Mouse (Mus musculus) CH12.LX (cell line): ENCODE results near the gene Zfp944. TPM values are rescaled to one million over a fixed set of nuclear protein-coding genes. Genes with fewer than 3 reads are reported as not detected.
"Not testable (repeated sequence)": the region's sequence is repeated elsewhere in the genome, so short reads cannot be mapped to it uniquely, and the experiment has no call there.

Source experiments
- DNase-seq: peaks from one replicate; pipeline ENCODE4 v3.0.0-alpha.2; 2013; ENCODE audit errors: extremely low read depth
- H3K27ac ChIP-seq: 2 replicates; pipeline ENCODE4 v1.5.1; 2012; ENCODE audit warnings: low read depth, mild to moderate bottlenecking, control low read depth, moderate library complexity; ENCODE audit not compliant: insufficient read depth
- H3K27me3 ChIP-seq: replicated peaks from 2 replicates; pipeline ENCODE3; 2012; ENCODE audit warnings: inconsistent platforms
- H3K36me3 ChIP-seq, 2 experiments: replicated peaks in 1 of 2; 2 replicates each; pipeline versions ENCODE3 to v1.6.1; 2012; ENCODE audit warnings: inconsistent platforms in 1 of 2, low read length in 1 of 2, mild to moderate bottlenecking in 1 of 2, mixed read lengths in 1 of 2, moderate library complexity in 1 of 2; ENCODE audit not compliant: control insufficient read depth in 1 of 2, insufficient read depth in 1 of 2
- H3K4me1 ChIP-seq, 2 experiments: 2 replicates each; pipeline ENCODE4 v1.6.1; 2012; ENCODE audit warnings: inconsistent platforms in 1 of 2, moderate library complexity in 1 of 2; ENCODE audit not compliant: insufficient read depth in 2 of 2, control insufficient read depth in 1 of 2
- H3K4me2 ChIP-seq: 2 replicates; pipeline ENCODE4 v1.6.1; 2012; ENCODE audit warnings: low read depth, mild to moderate bottlenecking, control low read depth; ENCODE audit not compliant: poor library complexity, insufficient read depth, severe bottlenecking
- H3K4me3 ChIP-seq, 3 experiments: fragments of 150-350 bp in 1 of 3; sonication (generic) in 1 of 3; replicated peaks in 1 of 3; 2 replicates each; pipeline versions ENCODE3 to v1.5.1; 2011 to 2012; ENCODE audit warnings: low read depth in 2 of 3, low read length in 2 of 3, mild to moderate bottlenecking in 2 of 3, moderate library complexity in 2 of 3, control low read depth in 1 of 3, improper control_type of control experiment in 1 of 3, inconsistent platforms in 1 of 3, mixed read lengths in 1 of 3; ENCODE audit not compliant: poor library complexity in 1 of 3
- H3K79me2 ChIP-seq: replicated peaks from 2 replicates; pipeline ENCODE4 v1.6.1; 2012; ENCODE audit warnings: mild to moderate bottlenecking, moderate library complexity; ENCODE audit not compliant: control insufficient read depth, poor library complexity, insufficient read depth, severe bottlenecking; ENCODE audit errors: extremely low read depth
- H3K9ac ChIP-seq: 2 replicates; pipeline ENCODE4 v1.6.1; 2012; ENCODE audit warnings: low read depth, mild to moderate bottlenecking, control low read depth, moderate library complexity; ENCODE audit not compliant: insufficient read depth
- H3K9me3 ChIP-seq: replicated peaks from 2 replicates; pipeline ENCODE3; 2012; ENCODE audit warnings: low read length, inconsistent platforms, mixed read lengths
- BHLHE40 ChIP-seq: IDR thresholded peaks from 2 replicates; pipeline ENCODE4 v1.6.1; 2011; ENCODE audit warnings: mild to moderate bottlenecking, low read depth, low read length, improper control_type of control experiment
- CHD1 ChIP-seq: IDR thresholded peaks from 2 replicates; pipeline ENCODE4 v1.6.1; 2012; ENCODE audit warnings: low read depth, low read length, improper control_type of control experiment, inconsistent platforms
- CTCF ChIP-seq, 2 experiments: IDR thresholded peaks in 1 of 2; conservative IDR thresholded peaks in 1 of 2; 2 replicates each; pipeline ENCODE4 v1.5.1; 2011 to 2012; ENCODE audit warnings: low read depth in 2 of 2, low read length in 2 of 2, improper control_type of control experiment in 1 of 2, inconsistent platforms in 1 of 2, mild to moderate bottlenecking in 1 of 2, moderate library complexity in 1 of 2
- ELF1 ChIP-seq: IDR thresholded peaks from 2 replicates; pipeline ENCODE4 v1.6.1; 2014; ENCODE audit warnings: low read depth, mild to moderate bottlenecking, inconsistent platforms, low read length, improper control_type of control experiment
- IRF4 ChIP-seq: IDR thresholded peaks from 2 replicates; pipeline ENCODE4 v1.6.1; 2014; ENCODE audit warnings: low read depth, mild to moderate bottlenecking, inconsistent platforms, low read length, improper control_type of control experiment
- JUN ChIP-seq: IDR thresholded peaks from 2 replicates; pipeline ENCODE4 v1.6.1; 2011; ENCODE audit warnings: low read depth, mild to moderate bottlenecking, low read length, improper control_type of control experiment, moderate library complexity; ENCODE audit not compliant: insufficient read depth
- MAX ChIP-seq: IDR thresholded peaks from 2 replicates; pipeline ENCODE4 v1.6.1; 2011; ENCODE audit warnings: low read length, improper control_type of control experiment
- MAZ ChIP-seq: IDR thresholded peaks from 2 replicates; pipeline ENCODE4 v1.6.1; 2012; ENCODE audit warnings: low read depth, mild to moderate bottlenecking, inconsistent platforms, low read length, improper control_type of control experiment, moderate library complexity
- NELFE ChIP-seq: IDR thresholded peaks from 2 replicates; pipeline ENCODE4 v1.6.1; 2011; ENCODE audit warnings: low read depth, low read length, improper control_type of control experiment
- POLR2A ChIP-seq: IDR thresholded peaks from 2 replicates; pipeline ENCODE4 v1.6.1; 2011; ENCODE audit warnings: low read depth, mild to moderate bottlenecking, improper control_type of control experiment, low read length
- RAD21 ChIP-seq: IDR thresholded peaks from 2 replicates; pipeline ENCODE4 v1.6.1; 2011; ENCODE audit warnings: low read depth, mild to moderate bottlenecking, low read length, improper control_type of control experiment, moderate library complexity
- SIN3A ChIP-seq: IDR thresholded peaks from 2 replicates; pipeline ENCODE4 v1.6.1; 2012; ENCODE audit warnings: low read length, improper control_type of control experiment, inconsistent platforms
- SMC3 ChIP-seq: IDR thresholded peaks from 2 replicates; pipeline ENCODE4 v1.6.1; 2011; ENCODE audit warnings: low read depth, low read length, improper control_type of control experiment
- TBP ChIP-seq: conservative IDR thresholded peaks from 2 replicates; pipeline ENCODE4 v1.6.1; 2011; ENCODE audit warnings: low read depth, low read length, improper control_type of control experiment
- TCF12 ChIP-seq: IDR thresholded peaks from 2 replicates; pipeline ENCODE4 v1.6.1; 2014; ENCODE audit warnings: low read depth, mild to moderate bottlenecking, inconsistent platforms, low read length, improper control_type of control experiment
- UBTF ChIP-seq: IDR thresholded peaks from 2 replicates; pipeline ENCODE4 v1.6.1; 2012; ENCODE audit warnings: low read depth, mild to moderate bottlenecking, inconsistent platforms, low read length, improper control_type of control experiment, moderate library complexity
- USF1 ChIP-seq: IDR thresholded peaks from 2 replicates; pipeline ENCODE4 v1.6.1; 2014; ENCODE audit warnings: low read depth, mild to moderate bottlenecking, inconsistent platforms, low read length, improper control_type of control experiment
- USF2 ChIP-seq: conservative IDR thresholded peaks from 2 replicates; pipeline ENCODE4 v1.6.1; 2011; ENCODE audit warnings: low read depth, low read length, improper control_type of control experiment
- ZC3H11A ChIP-seq: IDR thresholded peaks from 2 replicates; pipeline ENCODE4 v1.6.1; 2012; ENCODE audit warnings: low read depth, mild to moderate bottlenecking, inconsistent platforms, low read length, improper control_type of control experiment
- ZMIZ1 ChIP-seq: IDR thresholded peaks from 2 replicates; pipeline ENCODE4 v1.6.1; 2012; ENCODE audit warnings: low read depth, mild to moderate bottlenecking, inconsistent platforms, low read length, improper control_type of control experiment
- dilution Hi-C: fragments of 300-500 bp; cut with MboI; formaldehyde crosslinking; loops from 2 replicates; pipeline ENCODE4 v1.14.3; 2020; ENCODE audit warnings: low sequenced_read_pairs; ENCODE audit not compliant: extremely low pct_unique_long_range_greater_than_20kb, extremely low pct_ligation_motif_present
- in situ Hi-C: fragments of 300-500 bp; cut with MboI; formaldehyde crosslinking; loops from 3 replicates; pipeline ENCODE4 v1.14.3; 2019; ENCODE audit warnings: low sequenced_read_pairs, low pct_ligation_motif_present, low pct_unique_long_range_greater_than_20kb, mixed read lengths
- polyA plus RNA-seq: library from polyadenylated mRNA; unstranded; fragments of >175 nt; gene quantifications from 2 replicates; pipeline ENCODE4 v1.2.1, GENCODE M21; 2012; ENCODE audit warnings: low read depth; ENCODE audit not compliant: insufficient read length
- total RNA-seq, 2 experiments: library from RNA; depleted of rRNA; stranded (reverse); fragments of 300-350 nt in 1 of 2; fragments of >200 nt in 1 of 2; gene quantifications; 2 replicates each; pipeline ENCODE4 v1.2.3; 2012 to 2014

Gene Zfp944
- total RNA-seq (2012; rRNA removed), result 2.6 and 3.9 TPM in 2 replicates
- 6.9 and 9.9 TPM in 2 replicates for total RNA-seq (2014; rRNA removed)
- 3.4 and 4.0 TPM in 2 replicates for polyA plus RNA-seq

DNA sequence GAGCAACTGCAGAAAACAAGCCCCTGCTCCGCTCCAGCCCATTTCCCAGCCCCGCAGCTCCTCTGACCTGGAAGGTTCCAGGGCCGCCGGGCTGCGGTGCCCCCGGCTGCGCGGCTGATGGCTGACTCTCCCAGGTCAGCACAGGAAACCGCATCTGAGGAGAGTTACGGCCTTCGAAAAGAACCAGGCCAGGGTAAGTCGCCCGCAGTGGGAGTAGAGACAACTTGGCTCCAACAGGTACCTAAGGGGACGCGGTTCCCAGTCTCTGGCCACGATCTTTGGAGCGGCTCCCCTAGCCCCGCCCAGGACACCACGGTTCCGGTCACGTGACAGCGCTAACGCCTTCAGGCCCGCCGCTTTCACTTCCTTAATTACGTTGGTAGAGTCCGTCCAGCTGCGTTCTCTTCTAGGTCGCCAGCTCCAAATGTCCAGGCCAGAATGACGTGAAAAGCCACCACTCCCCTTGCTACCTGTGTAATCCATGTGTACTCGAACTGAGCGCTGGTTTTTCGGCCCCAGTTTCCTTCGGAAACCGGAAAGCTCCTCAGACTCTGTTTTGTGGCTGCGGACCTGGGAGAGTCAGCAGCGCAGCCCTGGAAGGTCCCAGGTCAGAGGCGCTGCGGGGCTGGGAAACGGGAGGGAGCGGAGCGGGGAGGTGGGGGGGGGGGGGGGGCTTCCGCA, at the start of gene Zfp944, which contains the start of gene Zfp758:
TSS of gene Zfp944 (minus strand) at position 300 of the 681 bp plus-strand sequence.
TSS of gene Zfp758 (plus strand) at position 353 of the 681 bp plus-strand sequence.
- Histone ChIP-seq H3K36me3 (peaks cover 3 to 10% of the 10 kb centered on the region in 2 experiments), H3K4me2 (peak within 1 kb of the TSS; percentile 95), H3K9ac (peak within 1 kb of the TSS; percentile 67), H3K27ac (0 out of 2 replicates have a peak within 1 kb of the TSS, but pooled peaks have one; percentile 59), H3K4me3 (peak within 1 kb of the TSS; percentile 51 to 76 (median 74)), H3K4me1 (peaks cover 2 to 16% of the 10 kb centered on the region in 2 experiments; a peak in 2 of 4 replicates)
- dilution Hi-C loops, H3K9me3 ChIP-seq, H3K79me2 ChIP-seq, H3K27me3 ChIP-seq: not testable (repeated sequence)
- TF ChIP-seq SIN3A, result peak; percentile 64; the same call in 1 of the 2 replicates
- peak; percentile 51; the same call in 1 of the 2 replicates for TF ChIP-seq BHLHE40
- 0 out of 2 replicates have a peak, but pooled peaks have one; percentile 19 for TF ChIP-seq TBP
- TF ChIP-seq USF1, result peak; percentile 47
- TF ChIP-seq MAZ, result 0 out of 2 replicates have a peak, but pooled peaks have one; percentile 35
- TF ChIP-seq NELFE, result peak; percentile 50
- peak; percentile 50; the same call in 1 of the 2 replicates for TF ChIP-seq TCF12
- TF ChIP-seq IRF4, result peak; percentile 41; the same call in 1 of the 2 replicates
- peak; percentile 37; the same call in 1 of the 2 replicates for TF ChIP-seq ELF1
- 0 out of 2 replicates have a peak, but pooled peaks have one; percentile 36 for TF ChIP-seq UBTF
- TF ChIP-seq MAX, result peak; percentile 44; the same call in 1 of the 2 replicates
- peak; percentile 49 for TF ChIP-seq USF2
- peak; percentile 67 for TF ChIP-seq POLR2A
- peak; percentile 45 for DNase-seq
- in situ Hi-C loops, result loop anchor here (10.0 kb wide), 1 partner anchor 54 kb away; no protein-coding TSS in a partner anchor

DNA sequence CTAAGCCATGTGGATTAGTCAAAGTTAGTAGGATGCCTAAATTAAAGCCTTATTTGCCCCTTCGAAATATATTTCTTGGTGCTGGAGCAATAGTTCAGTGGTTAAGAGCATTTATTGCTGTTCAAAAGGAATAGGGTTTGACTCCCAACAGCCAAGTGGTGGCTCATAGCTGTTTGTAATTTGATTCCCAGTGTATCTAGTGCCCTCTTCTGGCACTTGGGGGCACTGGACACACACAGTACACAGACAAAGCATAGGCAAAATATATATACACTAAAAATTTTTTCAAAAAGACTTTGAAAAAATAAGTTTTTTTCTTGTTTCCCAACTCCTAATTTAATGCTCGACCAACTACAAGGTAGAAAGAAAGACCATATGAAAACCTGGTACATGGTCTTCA, 49.6 kb upstream of the Zfp944 start:
- H3K9ac ChIP-seq, result no peak overlapping the region
- H3K4me3 ChIP-seq, result no peak overlapping the region
- DNase-seq, result peak; percentile 60
- in situ Hi-C loops, result loop anchor here (10.0 to 25.0 kb wide), 2 partner anchors 46 to 323 kb away; partner anchors contain the start of genes Zfp758 and Zfp944
- H3K36me3 ChIP-seq, result no peaks in the 10 kb centered on the region
- no peak overlapping the region for H3K27ac ChIP-seq
- TF ChIP-seq RAD21 (peak; percentile 87), JUN (no peak), SMC3 (peak; percentile 81), USF2 (no peak), ZC3H11A (peak; percentile 11; the same call in 1 of the 2 replicates), ZMIZ1 (no peak), BHLHE40 (no peak), CHD1 (no peak), CTCF (conservative IDR thresholded peaks at IDR 0.05 in 1 of 2, IDR thresholded peaks at IDR 0.05 in 1 of 2; ENCODE audit: low read depth in 2 of 2, low read length in 2 of 2) (peak; percentile 50 to 92; a peak in 3 of 4 replicates)
- H3K9me3 ChIP-seq, result no peaks in the 10 kb centered on the region
- dilution Hi-C loops, result no loop called here
- no peaks in the 10 kb centered on the region for H3K27me3 ChIP-seq
- no peak overlapping the region for H3K4me2 ChIP-seq
- H3K4me1 ChIP-seq, result no peaks in the 10 kb centered on the region
- no peaks in the 10 kb centered on the region for H3K79me2 ChIP-seq
